Mouse (Mus musculus) kidney, postnatal 36 days (tissue): ENCODE results near the gene Usp43.

Experiments used
- DNase-seq, 2 experiments: peaks; one replicate each; pipeline ENCODE4 v3.0.0; 2021 to 2022; ENCODE audit warnings: mixed read lengths in 2 of 2

Gene Usp43

GRCm38 (mm10) chr11:67806832-67807597 lies 114.9 kb downstream of the Usp43 start:
- no peak for DNase-seq

GRCm38 (mm10) chr11:67805538-67805937 lies 116.4 kb downstream of the Usp43 start:
- peak in 1 of 2 experiments; percentile 18 for DNase-seq
